In genomic region chr13:92592268-92592785, GRCm38 (mm10) we compare ENCODE assay signal across 14 mouse cellular contexts. TPM values are rescaled to one million over a fixed set of nuclear protein-coding genes. Genes with fewer than 3 reads are reported as not detected.
DNase-seq lines count a peak whose midpoint lies in the region; ATAC-seq lines count a peak whose summit lies in the region.
"Had no signal": no experiment of that assay in that cellular context is flagged by ENCODE, and none has a peak within 500 bp of the region (broad histone marks: within the 10 kb centered on the region; RNA-seq: fewer than 3 reads in every experiment).

No protein-coding gene starts in this region.

- H3K4me3 ChIP-seq in heart, embryonic 13.5 days = no peak overlapping the region
- H3K4me3 ChIP-seq in midbrain, embryonic 10.5 days = no peak overlapping the region; the same call in 1 of the 2 replicates
- H3K4me3 ChIP-seq in midbrain, embryonic 16.5 days (ENCODE audit: low read depth, low read length) = no peak overlapping the region
- no peak overlapping the region for H3K4me3 ChIP-seq in intestine, embryonic 14.5 days (ENCODE audit: low read depth, low read length)
- H3K4me3 ChIP-seq in neural tube, embryonic 15.5 days (replicated peaks) = no peak overlapping the region
- H3K4me3 ChIP-seq: hindbrain, embryonic 15.5 days had no signal

- peak overlapping the region; percentile 60; the same call in 1 of the 2 replicates for H3K27ac ChIP-seq in heart, embryonic 13.5 days (replicated peaks)
- peak overlapping the region; percentile 80 for H3K27ac ChIP-seq in midbrain, embryonic 10.5 days (replicated peaks)
- H3K27ac ChIP-seq in midbrain, embryonic 16.5 days (ENCODE audit: low read length) = no peak overlapping the region
- H3K27ac ChIP-seq in intestine, embryonic 14.5 days (ENCODE audit: low read depth) = peak overlapping the region; percentile 81
- no peak overlapping the region for H3K27ac ChIP-seq in neural tube, embryonic 15.5 days (replicated peaks)
- H3K27ac ChIP-seq: hindbrain, embryonic 15.5 days had no signal

- H3K4me2 ChIP-seq in heart, embryonic 13.5 days = peak overlapping the region; percentile 38
- no peak overlapping the region for H3K4me2 ChIP-seq in midbrain, embryonic 16.5 days (ENCODE audit: low read length)
- H3K4me2 ChIP-seq in intestine, embryonic 14.5 days (ENCODE audit: low read length) = 0 out of 2 replicates have a peak overlapping the region, but pooled peaks have one; percentile 18
- H3K4me2 ChIP-seq in neural tube, embryonic 15.5 days = no peak overlapping the region
- H3K4me2 ChIP-seq: hindbrain, embryonic 15.5 days had no signal

- WGBS in heart, embryonic 13.5 days = 51% methylated on average over 5 of the region's 5 CpGs
- 35% methylated on average over 5 of the region's 5 CpGs for WGBS in midbrain, embryonic 10.5 days
- 24% methylated on average over 5 of the region's 5 CpGs for WGBS in midbrain, embryonic 16.5 days
- WGBS in intestine, embryonic 14.5 days = 50% methylated on average over 5 of the region's 5 CpGs
- 20% methylated on average over 5 of the region's 5 CpGs for WGBS in neural tube, embryonic 15.5 days

- peaks cover 44% of the 10 kb centered on the region for H3K4me1 ChIP-seq in heart, embryonic 13.5 days
- H3K4me1 ChIP-seq in midbrain, embryonic 10.5 days = peaks cover 53% of the 10 kb centered on the region
- H3K4me1 ChIP-seq in midbrain, embryonic 16.5 days (ENCODE audit: control insufficient read depth, insufficient read depth, low read length) = peaks cover 12% of the 10 kb centered on the region
- H3K4me1 ChIP-seq in intestine, embryonic 14.5 days (replicated peaks; ENCODE audit: control insufficient read depth, insufficient read depth, low read length) = peaks cover 55% of the 10 kb centered on the region
- peaks cover 25% of the 10 kb centered on the region for H3K4me1 ChIP-seq in neural tube, embryonic 15.5 days

- no peak for ATAC-seq in heart, embryonic 13.5 days (ENCODE audit: extremely low read depth, insufficient number of reproducible peaks, low FRiP score, low TSS enrichment)
- no peak for ATAC-seq in midbrain, embryonic 16.5 days
- no peak for ATAC-seq in intestine, embryonic 14.5 days (replicated peaks; ENCODE audit: low FRiP score, low TSS enrichment, low read depth)
- ATAC-seq in megakaryocyte-erythroid progenitor cell, adult 5-6 weeks (replicated peaks; ENCODE audit: low FRiP score, low TSS enrichment, poor library complexity, severe bottlenecking) = 0 out of 2 replicates have a peak, but pooled peaks have one; percentile 3
- ATAC-seq in neural tube, embryonic 15.5 days (ENCODE audit: low FRiP score) = no peak

- no peaks in the 10 kb centered on the region for H3K36me3 ChIP-seq in heart, embryonic 13.5 days
- H3K36me3 ChIP-seq in midbrain, embryonic 10.5 days = no peaks in the 10 kb centered on the region
- H3K36me3 ChIP-seq in midbrain, embryonic 16.5 days (ENCODE audit: control insufficient read depth, insufficient read depth, low read length) = no peaks in the 10 kb centered on the region
- H3K36me3 ChIP-seq in intestine, embryonic 14.5 days (ENCODE audit: control insufficient read depth, insufficient read depth, low read length) = no peaks in the 10 kb centered on the region
- no peaks in the 10 kb centered on the region for H3K36me3 ChIP-seq in neural tube, embryonic 15.5 days
- H3K36me3 ChIP-seq: hindbrain, embryonic 15.5 days had no signal

- H3K27me3 ChIP-seq in heart, embryonic 13.5 days (replicated peaks) = no peaks in the 10 kb centered on the region
- H3K27me3 ChIP-seq in midbrain, embryonic 10.5 days (ENCODE audit: low read depth, poor library complexity, severe bottlenecking) = no peaks in the 10 kb centered on the region
- H3K27me3 ChIP-seq in midbrain, embryonic 16.5 days (ENCODE audit: control insufficient read depth, insufficient read depth, low read depth, low read length) = no peaks in the 10 kb centered on the region
- H3K27me3 ChIP-seq in intestine, embryonic 14.5 days (replicated peaks; ENCODE audit: control insufficient read depth, insufficient read depth, low read length) = no peaks in the 10 kb centered on the region
- no peaks in the 10 kb centered on the region for H3K27me3 ChIP-seq in neural tube, embryonic 15.5 days (replicated peaks)
- H3K27me3 ChIP-seq: hindbrain, embryonic 15.5 days had no signal

- no peaks in the 10 kb centered on the region for H3K9me3 ChIP-seq in heart, embryonic 13.5 days
- no peaks in the 10 kb centered on the region for H3K9me3 ChIP-seq in midbrain, embryonic 10.5 days (replicated peaks)
- H3K9me3 ChIP-seq in midbrain, embryonic 16.5 days (replicated peaks; ENCODE audit: control insufficient read depth, low read length, poor library complexity, severe bottlenecking) = no peaks in the 10 kb centered on the region
- H3K9me3 ChIP-seq in intestine, embryonic 14.5 days (ENCODE audit: control insufficient read depth, low read length) = no peaks in the 10 kb centered on the region
- H3K9me3 ChIP-seq in neural tube, embryonic 15.5 days (replicated peaks) = no peaks in the 10 kb centered on the region
- H3K9me3 ChIP-seq: hindbrain, embryonic 15.5 days had no signal

- no peak for DNase-seq in heart, adult 11 months
- no peak for DNase-seq in midbrain, embryonic 10.5 days (ENCODE audit: low spot score)
- DNase-seq in intestine, embryonic 14.5 days (ENCODE audit: low spot score) = peak; percentile 44
- no peak for DNase-seq in cerebellum, adult 8-10 months
- DNase-seq: cerebellum, adult 9-10 months; gastrocnemius, postnatal 25 days; thymus, postnatal 4 days had no signal

- no peak overlapping the region for H3K9ac ChIP-seq in heart, embryonic 13.5 days
- H3K9ac ChIP-seq in midbrain, embryonic 16.5 days (ENCODE audit: low read depth, low read length) = no peak overlapping the region
- H3K9ac ChIP-seq in intestine, embryonic 14.5 days (ENCODE audit: low read length) = no peak overlapping the region
- no peak overlapping the region for H3K9ac ChIP-seq in neural tube, embryonic 15.5 days (replicated peaks)
- H3K9ac ChIP-seq: hindbrain, embryonic 15.5 days had no signal

RNA-seq across cellular contexts. Expression of gene Spz1, which starts 16.4 kb away (rescaled TPM):
- not detected in 2 replicates for polyA plus RNA-seq in heart, embryonic 13.5 days (2015; fragmentation: Nextera tagmentation; extraction: Ambion mirVana)
- polyA plus RNA-seq in midbrain, embryonic 10.5 days (2016; fragmentation: Nextera tagmentation; extraction: Ambion mirVana) = not detected in 2 replicates
- not detected in 2 replicates for polyA plus RNA-seq in midbrain, embryonic 16.5 days (2015; fragmentation: Nextera tagmentation; extraction: Ambion mirVana)
- not detected in 2 replicates for polyA plus RNA-seq in intestine, embryonic 14.5 days (2014; fragmentation: Nextera tagmentation; extraction: Ambion mirVana)
- not detected in 2 replicates for total RNA-seq in megakaryocyte-erythroid progenitor cell, adult 5-6 weeks (2014; fragmentation: Nextera tagmentation)
- not detected in 2 replicates for total RNA-seq in megakaryocyte-erythroid progenitor cell, adult 5-6 weeks (2017)
- polyA plus RNA-seq in neural tube, embryonic 15.5 days (2015; fragmentation: Nextera tagmentation; extraction: Ambion mirVana) = not detected in 2 replicates
- total RNA-seq: adrenal gland, postnatal 4 days; gastrocnemius, postnatal 25 days; left cerebral cortex, postnatal 25 days had no signal
- polyA plus RNA-seq: hindbrain, embryonic 15.5 days had no signal

RNA-seq across cellular contexts. Expression of gene Serinc5, which starts 18.6 kb away (rescaled TPM):
- 9.4 and 10.4 TPM in 2 replicates for polyA plus RNA-seq in heart, embryonic 13.5 days (2015; fragmentation: Nextera tagmentation; extraction: Ambion mirVana)
- polyA plus RNA-seq in midbrain, embryonic 10.5 days (2016; fragmentation: Nextera tagmentation; extraction: Ambion mirVana) = 10.6 and 11.1 TPM in 2 replicates
- 18.4 and 19.3 TPM in 2 replicates for polyA plus RNA-seq in midbrain, embryonic 16.5 days (2015; fragmentation: Nextera tagmentation; extraction: Ambion mirVana)
- 24.9 and 27.3 TPM in 2 replicates for polyA plus RNA-seq in intestine, embryonic 14.5 days (2014; fragmentation: Nextera tagmentation; extraction: Ambion mirVana)
- total RNA-seq in megakaryocyte-erythroid progenitor cell, adult 5-6 weeks (2014; fragmentation: Nextera tagmentation) = 34.0 and 42.3 TPM in 2 replicates
- total RNA-seq in megakaryocyte-erythroid progenitor cell, adult 5-6 weeks (2017) = 23.5 and 23.7 TPM in 2 replicates
- polyA plus RNA-seq in neural tube, embryonic 15.5 days (2015; fragmentation: Nextera tagmentation; extraction: Ambion mirVana) = 16.1 and 16.6 TPM in 2 replicates

Comparison
In these comparisons a context has a peak if more than half of its experiments do, and no peak if none do; other contexts are left out.
1. H3K27ac ChIP-seq: peak in heart, embryonic 13.5 days (single experiment), midbrain, embryonic 10.5 days (single experiment) and intestine, embryonic 14.5 days (single experiment); none in midbrain, embryonic 16.5 days (single experiment) and neural tube, embryonic 15.5 days (single experiment).
2. H3K4me2 ChIP-seq: peak in heart, embryonic 13.5 days (single experiment) and intestine, embryonic 14.5 days (single experiment); none in midbrain, embryonic 16.5 days (single experiment) and neural tube, embryonic 15.5 days (single experiment).